21 mouse cellular contexts compared by ENCODE assay signal in genomic region chr9:116834949-116835348, GRCm38 (mm10).
DNase-seq lines count a peak whose midpoint lies in the region; ATAC-seq lines count a peak whose summit lies in the region.
"Had no signal": no experiment of that assay in that cellular context is flagged by ENCODE, and none has a peak within 500 bp of the region (broad histone marks: within the 10 kb centered on the region; RNA-seq: fewer than 3 reads in every experiment).

No protein-coding gene starts in this region.

- peaks cover 15% of the 10 kb centered on the region for H3K4me1 ChIP-seq in hindbrain, embryonic 13.5 days (replicated peaks)
- peaks cover 4% of the 10 kb centered on the region; the same call in 1 of the 2 replicates for H3K4me1 ChIP-seq in hindbrain, embryonic 12.5 days
- H3K4me1 ChIP-seq in embryonic facial prominence, embryonic 12.5 days = peaks cover 13% of the 10 kb centered on the region
- H3K4me1 ChIP-seq in limb, embryonic 10.5 days = peaks cover 10% of the 10 kb centered on the region
- H3K4me1 ChIP-seq: forebrain, embryonic 13.5 days had no signal

- H3K4me2 ChIP-seq in hindbrain, embryonic 13.5 days = no peak overlapping the region
- no peak overlapping the region for H3K4me2 ChIP-seq in hindbrain, embryonic 12.5 days (replicated peaks)
- H3K4me2 ChIP-seq in embryonic facial prominence, embryonic 12.5 days (replicated peaks) = no peak overlapping the region
- H3K4me2 ChIP-seq: forebrain, embryonic 13.5 days; heart, embryonic 13.5 days had no signal

- no peak for DNase-seq in limb, embryonic 10.5 days (ENCODE audit: low spot score)
- no peak for DNase-seq in cerebellum, adult 9-10 months
- DNase-seq in testis, postnatal 14 days (ENCODE audit: low spot score) = no peak
- DNase-seq: adrenal gland, postnatal 36 days; cerebellum, adult 9-11 months; heart, postnatal 14 days; kidney, postnatal 4 days; thymus, adult 2 months had no signal

- ATAC-seq in hindbrain, embryonic 13.5 days (ENCODE audit: low FRiP score) = no peak
- ATAC-seq in hindbrain, embryonic 12.5 days (ENCODE audit: low FRiP score) = no peak
- peak; percentile 64; the same call in 1 of the 2 replicates for ATAC-seq in embryonic facial prominence, embryonic 12.5 days (ENCODE audit: insufficient number of reproducible peaks, insufficient read depth, low FRiP score, low TSS enrichment)
- 0 out of 2 replicates have a peak, but pooled peaks have one; percentile 23 for ATAC-seq in neutrophil, adult 5-6 weeks (ENCODE audit: extremely low read depth, insufficient number of reproducible peaks, low FRiP score, poor library complexity, severe bottlenecking)
- ATAC-seq: forebrain, embryonic 13.5 days; hindbrain, postnatal 0 days; intestine, embryonic 16.5 days; lung, postnatal 0 days; midbrain, embryonic 16.5 days had no signal

- H3K4me3 ChIP-seq in hindbrain, embryonic 13.5 days = no peak overlapping the region
- no peak overlapping the region for H3K4me3 ChIP-seq in hindbrain, embryonic 12.5 days
- H3K4me3 ChIP-seq in embryonic facial prominence, embryonic 12.5 days = no peak overlapping the region
- H3K4me3 ChIP-seq in limb, embryonic 10.5 days = no peak overlapping the region
- H3K4me3 ChIP-seq: forebrain, embryonic 13.5 days; heart, embryonic 13.5 days; midbrain, embryonic 10.5 days; myocyte had no signal

- no peaks in the 10 kb centered on the region for H3K27me3 ChIP-seq in hindbrain, embryonic 13.5 days
- H3K27me3 ChIP-seq in hindbrain, embryonic 12.5 days = no peaks in the 10 kb centered on the region
- no peaks in the 10 kb centered on the region for H3K27me3 ChIP-seq in embryonic facial prominence, embryonic 12.5 days
- H3K27me3 ChIP-seq in limb, embryonic 10.5 days (ENCODE audit: low read depth, poor library complexity, severe bottlenecking) = no peaks in the 10 kb centered on the region
- H3K27me3 ChIP-seq: forebrain, embryonic 13.5 days; heart, embryonic 13.5 days had no signal

- peak overlapping the region; percentile 66 for H3K27ac ChIP-seq in hindbrain, embryonic 13.5 days
- H3K27ac ChIP-seq in hindbrain, embryonic 12.5 days = no peak overlapping the region
- 0 out of 2 replicates have a peak overlapping the region, but pooled peaks have one; percentile 6 for H3K27ac ChIP-seq in embryonic facial prominence, embryonic 12.5 days
- H3K27ac ChIP-seq in limb, embryonic 10.5 days = peak overlapping the region; percentile 50
- H3K27ac ChIP-seq: forebrain, embryonic 13.5 days; heart, embryonic 13.5 days; hindbrain, postnatal 0 days; macrophage; midbrain, embryonic 10.5 days had no signal

- H3K9ac ChIP-seq in hindbrain, embryonic 13.5 days = no peak overlapping the region
- H3K9ac ChIP-seq in hindbrain, embryonic 12.5 days = no peak overlapping the region
- no peak overlapping the region for H3K9ac ChIP-seq in embryonic facial prominence, embryonic 12.5 days
- H3K9ac ChIP-seq: forebrain, embryonic 13.5 days; heart, embryonic 13.5 days had no signal

- H3K9me3 ChIP-seq in hindbrain, embryonic 13.5 days = no peaks in the 10 kb centered on the region
- H3K9me3 ChIP-seq in hindbrain, embryonic 12.5 days (replicated peaks) = no peaks in the 10 kb centered on the region
- no peaks in the 10 kb centered on the region for H3K9me3 ChIP-seq in embryonic facial prominence, embryonic 12.5 days
- H3K9me3 ChIP-seq in limb, embryonic 10.5 days (replicated peaks) = no peaks in the 10 kb centered on the region
- H3K9me3 ChIP-seq: forebrain, embryonic 13.5 days; heart, embryonic 13.5 days; midbrain, embryonic 10.5 days had no signal

- WGBS in hindbrain, embryonic 13.5 days = 54% methylated on average over 8 of the region's 8 CpGs
- 43% methylated on average over 8 of the region's 8 CpGs for WGBS in hindbrain, embryonic 12.5 days
- WGBS in embryonic facial prominence, embryonic 12.5 days = 23% methylated on average over 8 of the region's 8 CpGs
- WGBS in limb, embryonic 10.5 days = 62% methylated on average over 8 of the region's 8 CpGs

- no peaks in the 10 kb centered on the region for H3K36me3 ChIP-seq in hindbrain, embryonic 13.5 days
- no peaks in the 10 kb centered on the region for H3K36me3 ChIP-seq in hindbrain, embryonic 12.5 days
- H3K36me3 ChIP-seq in embryonic facial prominence, embryonic 12.5 days = no peaks in the 10 kb centered on the region
- H3K36me3 ChIP-seq in limb, embryonic 10.5 days = no peaks in the 10 kb centered on the region
- H3K36me3 ChIP-seq: heart, embryonic 13.5 days; midbrain, embryonic 10.5 days had no signal

Comparison
In these comparisons a context has a peak if more than half of its experiments do, and no peak if none do; other contexts are left out.
1. ATAC-seq: peak in embryonic facial prominence, embryonic 12.5 days (single experiment) and neutrophil, adult 5-6 weeks (single experiment); none in hindbrain, embryonic 13.5 days (single experiment) and hindbrain, embryonic 12.5 days (single experiment).